Mouse (Mus musculus): Measurements from ENCODE around the gene Olfr917. TPM values are rescaled to one million over a fixed set of nuclear protein-coding genes. Genes with fewer than 3 reads are reported as not detected.

Gene Olfr917
- not detected for total RNA-seq (2021)
- long read RNA-seq, experiment 1, result 0 reads
- long read RNA-seq, experiment 2, result 0 reads

DNA sequence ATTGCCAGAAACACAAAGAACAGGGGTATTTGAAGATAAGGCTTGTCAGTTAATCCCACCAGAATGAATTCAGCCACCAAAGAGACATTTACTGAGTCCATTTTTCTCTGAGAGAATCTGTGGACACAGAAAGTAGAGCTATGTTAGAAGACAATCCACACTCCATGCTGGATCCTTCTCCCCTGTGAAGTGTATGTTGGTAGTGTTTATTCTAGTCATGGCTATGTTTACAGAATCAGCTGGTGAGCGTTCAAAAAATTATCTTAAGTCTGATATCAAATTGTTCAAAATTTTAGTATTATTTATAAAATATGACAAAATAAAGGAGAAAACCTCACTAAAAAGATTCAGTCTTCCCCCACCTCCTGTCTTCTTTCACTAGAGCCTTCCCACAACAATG lies at the start of gene Olfr917:
TSS of gene Olfr917 (minus strand) at position 101 of the 400 bp plus-strand sequence.
- no peak for TF ChIP-seq CTCF (conservative IDR thresholded peaks at IDR 0.05)
- DNase-seq (ENCODE audit: low spot score in 2 of 2), result no peak
- Histone ChIP-seq H3K4me3 (no peak within 1 kb of the TSS), H3K27ac (no peak within 1 kb of the TSS)

DNA sequence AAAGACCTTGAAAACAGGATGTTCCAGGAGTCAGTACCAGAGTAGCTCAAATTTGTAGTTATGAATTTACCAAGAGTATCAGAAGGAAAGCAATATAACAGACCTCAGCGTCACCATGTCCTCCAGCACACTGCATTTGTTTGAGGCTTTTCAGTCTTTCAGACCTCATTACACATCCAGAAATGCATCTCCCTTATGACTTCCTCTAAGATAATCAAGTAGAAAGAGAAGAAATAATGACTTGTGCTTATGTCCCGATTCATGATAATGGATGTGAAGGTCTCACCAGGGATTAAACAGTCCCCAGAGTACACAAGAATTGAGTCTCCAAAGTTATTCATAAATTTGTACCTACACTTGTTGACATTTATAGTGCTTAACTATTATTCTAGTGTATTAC lies 8.9 kb upstream of the Olfr917 start, which contains the start of gene Olfr918:
TSS of gene Olfr918 (minus strand) at position 101 of the 400 bp plus-strand sequence.
- no peak for TF ChIP-seq CTCF (conservative IDR thresholded peaks at IDR 0.05)
- no peak within 1 kb of the TSS for H3K4me3 ChIP-seq
- no peak for DNase-seq (ENCODE audit: low spot score in 2 of 2)
- no peak within 1 kb of the TSS for H3K27ac ChIP-seq

DNA sequence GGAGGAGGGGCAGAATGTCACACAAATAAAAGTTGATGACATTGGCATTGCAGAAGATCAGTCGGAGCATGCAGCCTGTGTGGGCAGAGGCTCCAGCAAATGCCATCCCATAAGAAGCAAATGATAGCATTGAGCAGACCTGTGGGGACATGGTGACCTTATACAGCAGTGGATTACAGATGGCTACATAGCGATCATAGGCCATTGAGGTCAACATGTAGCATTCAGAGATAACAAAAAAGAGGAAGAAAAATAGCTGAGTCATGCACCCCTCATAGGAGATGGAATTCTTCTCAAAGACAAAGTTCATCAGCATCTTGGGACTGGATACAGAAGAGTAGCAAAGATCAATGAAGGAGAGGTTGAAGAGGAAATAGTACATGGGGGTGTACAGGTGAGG lies 7.2 kb upstream of the Olfr917 start:
- DNase-seq (ENCODE audit: low spot score in 2 of 2), result no peak
- TF ChIP-seq CTCF (conservative IDR thresholded peaks at IDR 0.05), result no peak
- Histone ChIP-seq H3K4me3 (no peak overlapping the region), H3K27ac (no peak overlapping the region)

DNA sequence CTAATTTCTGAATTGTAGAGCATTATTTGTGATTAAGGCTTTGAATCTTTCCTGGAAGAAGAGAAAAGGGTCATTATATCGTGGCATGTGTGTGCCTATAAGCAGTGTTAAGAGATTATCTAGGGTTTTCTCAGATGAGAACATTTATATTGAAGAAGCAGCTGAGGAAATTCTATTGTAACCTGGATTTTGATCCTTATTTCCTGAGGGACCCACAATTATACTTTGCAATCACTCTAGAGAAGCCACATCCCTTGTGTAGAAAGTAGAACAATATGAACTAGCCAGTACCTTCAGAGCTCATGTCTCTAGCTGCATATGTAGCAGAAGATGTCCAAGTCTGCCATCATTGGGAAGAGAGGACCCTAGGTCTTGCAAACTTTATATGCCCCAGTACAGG lies 5.9 kb downstream of the Olfr917 start, which contains the start of gene Olfr916:
TSS of gene Olfr916 (minus strand) at position 101 of the 400 bp plus-strand sequence.
- Histone ChIP-seq H3K4me3 (no peak within 1 kb of the TSS), H3K27ac (no peak within 1 kb of the TSS)
- TF ChIP-seq CTCF (conservative IDR thresholded peaks at IDR 0.05), result no peak
- DNase-seq (ENCODE audit: low spot score in 2 of 2), result no peak

DNA sequence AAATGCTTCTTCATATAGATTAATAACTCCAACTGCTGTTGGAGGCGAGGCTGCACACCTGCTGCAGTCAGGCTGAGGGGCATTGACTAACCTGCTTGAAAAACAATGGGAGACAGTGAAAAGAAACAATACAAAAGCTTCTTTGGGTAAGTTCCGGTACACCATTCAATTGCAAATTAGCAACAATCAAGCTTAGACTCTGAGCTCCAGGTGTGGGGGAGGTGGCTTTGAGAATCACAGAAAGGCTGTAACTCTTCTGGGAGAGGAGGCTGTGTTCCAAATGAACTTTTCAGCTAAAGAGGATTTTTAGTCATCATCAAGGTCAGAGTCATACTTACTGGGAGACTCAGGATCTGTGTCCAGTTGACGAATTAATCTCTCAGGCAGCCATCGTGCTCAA lies 33.2 kb downstream of the Olfr917 start:
- Histone ChIP-seq H3K4me3 (no peak overlapping the region), H3K27ac (no peak overlapping the region)
- no peak for TF ChIP-seq CTCF (conservative IDR thresholded peaks at IDR 0.05)
- DNase-seq (ENCODE audit: low spot score in 2 of 2), result no peak

Other genes starting within 250 kb of the Olfr917 start
- gene Olfr901, start 236.4 kb downstream of the Olfr917 start, total RNA-seq (2021), result not detected
- not detected for gene Olfr902, start 218.2 kb downstream of the Olfr917 start, total RNA-seq (2021)
- not detected for gene Olfr904, start 202.7 kb downstream of the Olfr917 start, total RNA-seq (2021)
- not detected for gene Olfr905, start 194.7 kb downstream of the Olfr917 start, total RNA-seq (2021)
- gene Olfr906, start 178.8 kb downstream of the Olfr917 start, total RNA-seq (2021), result not detected
- not detected for gene Olfr907, start 170.0 kb downstream of the Olfr917 start, total RNA-seq (2021)
- gene Olfr911-ps1, start 144.3 kb downstream of the Olfr917 start, total RNA-seq (2021), result not detected
- gene Olfr910, start 128.0 kb downstream of the Olfr917 start, total RNA-seq (2021), result not detected
- gene Olfr912, start 85.7 kb downstream of the Olfr917 start, total RNA-seq (2021), result not detected
- not detected for gene Olfr913, start 73.1 kb downstream of the Olfr917 start, total RNA-seq (2021)
- gene Olfr914, start 60.7 kb downstream of the Olfr917 start, total RNA-seq (2021), result not detected
- not detected for gene Olfr916, start 6.0 kb downstream of the Olfr917 start, total RNA-seq (2021)
- gene Olfr918, start 8.8 kb upstream of the Olfr917 start, total RNA-seq (2021), result not detected
- not detected for gene Olfr919, start 37.8 kb upstream of the Olfr917 start, total RNA-seq (2021)
- gene Vwa5a, start 52.4 kb upstream of the Olfr917 start, total RNA-seq (2021), result 10 to 100 TPM in 1 of 2 experiments, 1 to 10 TPM in 1; 9.6 to 14.1 TPM
- under 1 TPM; 0.05 to 0.10 TPM for gene Olfr920, start 86.5 kb upstream of the Olfr917 start, total RNA-seq (2021)
- gene Olfr921, start 107.2 kb upstream of the Olfr917 start, total RNA-seq (2021), result not detected
- not detected for gene Olfr922, start 148.8 kb upstream of the Olfr917 start, total RNA-seq (2021)
- not detected for gene Olfr923, start 160.7 kb upstream of the Olfr917 start, total RNA-seq (2021)
- gene Olfr924, start 178.6 kb upstream of the Olfr917 start, total RNA-seq (2021), result not detected
- gene Olfr26, start 189.2 kb upstream of the Olfr917 start, total RNA-seq (2021), result not detected
- gene Olfr926, start 211.3 kb upstream of the Olfr917 start, total RNA-seq (2021), result not detected